Mouse (Mus musculus): ENCODE data around the gene Scamp2. TPM values are rescaled to one million over a fixed set of nuclear protein-coding genes. Genes with fewer than 3 reads are reported as not detected.

The Scamp2 gene
- 57.7 and 58.2 TPM in 2 replicates for polyA plus RNA-seq (2014; fragmentation: Nextera tagmentation; extraction: Ambion mirVana)

GRCm38 (mm10) chr9:57560861-57561710 lies at the start of gene Scamp2:
Scamp2 (plus strand) TSS chr9:57560943.
- Histone ChIP-seq H3K9me3 (ENCODE audit: control insufficient read depth, low read length) (no peaks in the 10 kb centered on the region), H3K4me3 (ENCODE audit: low read depth, low read length) (peak within 1 kb of the TSS; percentile 48), H3K27me3 (ENCODE audit: control insufficient read depth, insufficient read depth, low read length) (no peaks in the 10 kb centered on the region), H3K4me1 (replicated peaks; ENCODE audit: control insufficient read depth, insufficient read depth, low read length) (peaks cover 7% of the 10 kb centered on the region), H3K4me2 (ENCODE audit: low read depth, low read length, severe bottlenecking) (peak within 1 kb of the TSS; percentile 71), H3K9ac (ENCODE audit: low read length) (peak within 1 kb of the TSS; percentile 55), H3K27ac (ENCODE audit: low read depth, low read length) (no peak within 1 kb of the TSS), H3K36me3 (ENCODE audit: control insufficient read depth, insufficient read depth, low read length) (no peaks in the 10 kb centered on the region)
- DNase-seq (ENCODE audit: low spot score) (peak; percentile 95), ATAC-seq (replicated peaks; ENCODE audit: low FRiP score) (peak; percentile 99)
- 1% methylated on average over 37 of the region's 37 CpGs for WGBS

- WGBS: 8% methylated on average over 3 of the region's 3 CpGs
- Histone ChIP-seq H3K27ac (ENCODE audit: low read depth, low read length) (no peak overlapping the region), H3K4me3 (ENCODE audit: low read depth, low read length) (no peak overlapping the region), H3K36me3 (ENCODE audit: control insufficient read depth, insufficient read depth, low read length) (no peaks in the 10 kb centered on the region), H3K27me3 (ENCODE audit: control insufficient read depth, insufficient read depth, low read length) (no peaks in the 10 kb centered on the region), H3K9me3 (ENCODE audit: control insufficient read depth, low read length) (no peaks in the 10 kb centered on the region), H3K9ac (ENCODE audit: low read length) (no peak overlapping the region), H3K4me1 (replicated peaks; ENCODE audit: control insufficient read depth, insufficient read depth, low read length) (peaks cover under 1% of the 10 kb centered on the region; the same call in 1 of the 2 replicates), H3K4me2 (ENCODE audit: low read depth, low read length, severe bottlenecking) (no peak overlapping the region)
- DNase-seq (ENCODE audit: low spot score) (peak; percentile 80), ATAC-seq (replicated peaks; ENCODE audit: low FRiP score) (no peak)
Observed at GRCm38 (mm10) chr9:57517113-57517512, 43.6 kb upstream of the Scamp2 start.

- 25% methylated on average over 16 of the region's 16 CpGs for WGBS
- peak overlapping the region; percentile 79 for H3K4me2 ChIP-seq (ENCODE audit: low read depth, low read length, severe bottlenecking)
- H3K27me3 ChIP-seq (ENCODE audit: control insufficient read depth, insufficient read depth, low read length): no peaks in the 10 kb centered on the region
- peak overlapping the region; percentile 97 for H3K9ac ChIP-seq (ENCODE audit: low read length)
- H3K36me3 ChIP-seq (ENCODE audit: control insufficient read depth, insufficient read depth, low read length): no peaks in the 10 kb centered on the region
- peaks cover 4% of the 10 kb centered on the region; the same call in 1 of the 2 replicates for H3K4me1 ChIP-seq (replicated peaks; ENCODE audit: control insufficient read depth, insufficient read depth, low read length)
- H3K27ac ChIP-seq (ENCODE audit: low read depth, low read length): no peak overlapping the region
- H3K9me3 ChIP-seq (ENCODE audit: control insufficient read depth, low read length): no peaks in the 10 kb centered on the region
- H3K4me3 ChIP-seq (ENCODE audit: low read depth, low read length): peak overlapping the region; percentile 92
- ATAC-seq (replicated peaks; ENCODE audit: low FRiP score) (peak; percentile 45; the same call in 1 of the 2 replicates), DNase-seq (ENCODE audit: low spot score) (no peak)
Observed at GRCm38 (mm10) chr9:57520375-57521055, 40.2 kb upstream of the Scamp2 start.

GRCm38 (mm10) chr9:57521056-57521911 lies 39.5 kb upstream of the Scamp2 start, which contains the start of gene Cox5a:
Cox5a (plus strand) TSS chr9:57521274.
- Histone ChIP-seq H3K27ac (ENCODE audit: low read depth, low read length) (peak within 1 kb of the TSS; percentile 82), H3K4me3 (ENCODE audit: low read depth, low read length) (peak within 1 kb of the TSS; percentile 92), H3K9ac (ENCODE audit: low read length) (peak within 1 kb of the TSS; percentile 97), H3K4me2 (ENCODE audit: low read depth, low read length, severe bottlenecking) (peak within 1 kb of the TSS; percentile 79), H3K9me3 (ENCODE audit: control insufficient read depth, low read length) (no peaks in the 10 kb centered on the region), H3K4me1 (replicated peaks; ENCODE audit: control insufficient read depth, insufficient read depth, low read length) (peaks cover 4% of the 10 kb centered on the region; the same call in 1 of the 2 replicates), H3K36me3 (ENCODE audit: control insufficient read depth, insufficient read depth, low read length) (no peaks in the 10 kb centered on the region), H3K27me3 (ENCODE audit: control insufficient read depth, insufficient read depth, low read length) (no peaks in the 10 kb centered on the region)
- ATAC-seq (replicated peaks; ENCODE audit: low FRiP score) (peak; percentile 97), DNase-seq (ENCODE audit: low spot score) (peak; percentile 94)
- under 1% methylated on average over 91 of the region's 95 CpGs for WGBS

- H3K27ac ChIP-seq (ENCODE audit: low read depth, low read length): no peak overlapping the region
Observed at GRCm38 (mm10) chr9:57522114-57522860, 38.5 kb upstream of the Scamp2 start.

GRCm38 (mm10) chr9:57522861-57523246 lies 37.9 kb upstream of the Scamp2 start:
- H3K27me3 ChIP-seq (ENCODE audit: control insufficient read depth, insufficient read depth, low read length): no peaks in the 10 kb centered on the region
- 85% methylated on average over 4 of the region's 4 CpGs for WGBS
- DNase-seq (ENCODE audit: low spot score) (no peak), ATAC-seq (replicated peaks; ENCODE audit: low FRiP score) (no peak)
- H3K27ac ChIP-seq (ENCODE audit: low read depth, low read length): no peak overlapping the region
- H3K9me3 ChIP-seq (ENCODE audit: control insufficient read depth, low read length): no peaks in the 10 kb centered on the region
- H3K4me3 ChIP-seq (ENCODE audit: low read depth, low read length): no peak overlapping the region; the same call in 1 of the 2 replicates
- no peak overlapping the region for H3K9ac ChIP-seq (ENCODE audit: low read length)
- peaks cover 4% of the 10 kb centered on the region; the same call in 1 of the 2 replicates for H3K4me1 ChIP-seq (replicated peaks; ENCODE audit: control insufficient read depth, insufficient read depth, low read length)
- H3K4me2 ChIP-seq (ENCODE audit: low read depth, low read length, severe bottlenecking): no peak overlapping the region; the same call in 1 of the 2 replicates
- no peaks in the 10 kb centered on the region for H3K36me3 ChIP-seq (ENCODE audit: control insufficient read depth, insufficient read depth, low read length)

More at GRCm38 (mm10) chr9:57522114-57522860, 38.5 kb upstream of the Scamp2 start:
- peaks cover 4% of the 10 kb centered on the region; the same call in 1 of the 2 replicates for H3K4me1 ChIP-seq (replicated peaks; ENCODE audit: control insufficient read depth, insufficient read depth, low read length)
- DNase-seq (ENCODE audit: low spot score): no peak
- H3K4me2 ChIP-seq (ENCODE audit: low read depth, low read length, severe bottlenecking): peak overlapping the region; percentile 79
- peak overlapping the region; percentile 92 for H3K4me3 ChIP-seq (ENCODE audit: low read depth, low read length)
- H3K36me3 ChIP-seq (ENCODE audit: control insufficient read depth, insufficient read depth, low read length): no peaks in the 10 kb centered on the region
- H3K9me3 ChIP-seq (ENCODE audit: control insufficient read depth, low read length): no peaks in the 10 kb centered on the region
- ATAC-seq (replicated peaks; ENCODE audit: low FRiP score): no peak
- WGBS: 43% methylated on average over 7 of the region's 7 CpGs
- peak overlapping the region; percentile 97 for H3K9ac ChIP-seq (ENCODE audit: low read length)
- H3K27me3 ChIP-seq (ENCODE audit: control insufficient read depth, insufficient read depth, low read length): no peaks in the 10 kb centered on the region

GRCm38 (mm10) chr9:57523754-57524153 lies 37.0 kb upstream of the Scamp2 start:
- DNase-seq (ENCODE audit: low spot score) (no peak), ATAC-seq (replicated peaks; ENCODE audit: low FRiP score) (no peak)
- H3K4me1 ChIP-seq (replicated peaks; ENCODE audit: control insufficient read depth, insufficient read depth, low read length): peaks cover 4% of the 10 kb centered on the region; the same call in 1 of the 2 replicates
- H3K4me2 ChIP-seq (ENCODE audit: low read depth, low read length, severe bottlenecking): no peak overlapping the region
- H3K36me3 ChIP-seq (ENCODE audit: control insufficient read depth, insufficient read depth, low read length): no peaks in the 10 kb centered on the region
- no peak overlapping the region for H3K9ac ChIP-seq (ENCODE audit: low read length)
- no peaks in the 10 kb centered on the region for H3K27me3 ChIP-seq (ENCODE audit: control insufficient read depth, insufficient read depth, low read length)
- WGBS: 81% methylated on average over 1 of the region's 1 CpGs
- no peak overlapping the region for H3K27ac ChIP-seq (ENCODE audit: low read depth, low read length)
- H3K9me3 ChIP-seq (ENCODE audit: control insufficient read depth, low read length): no peaks in the 10 kb centered on the region
- no peak overlapping the region for H3K4me3 ChIP-seq (ENCODE audit: low read depth, low read length)
